Mouse (Mus musculus) CD4-positive naive resting alpha-beta T cell, adult 57 days (primary cell): ENCODE data around the gene Kctd6. TPM values are rescaled to one million over a fixed set of nuclear protein-coding genes. Genes with fewer than 3 reads are reported as not detected.

ENCODE experiments used
- total RNA-seq: library from RNA; stranded (reverse); gene quantifications from one replicate; pipeline ENCODE4 v1.2.4, GENCODE M21; 2023

Gene Kctd6
- 13.1 TPM for total RNA-seq

DNA sequence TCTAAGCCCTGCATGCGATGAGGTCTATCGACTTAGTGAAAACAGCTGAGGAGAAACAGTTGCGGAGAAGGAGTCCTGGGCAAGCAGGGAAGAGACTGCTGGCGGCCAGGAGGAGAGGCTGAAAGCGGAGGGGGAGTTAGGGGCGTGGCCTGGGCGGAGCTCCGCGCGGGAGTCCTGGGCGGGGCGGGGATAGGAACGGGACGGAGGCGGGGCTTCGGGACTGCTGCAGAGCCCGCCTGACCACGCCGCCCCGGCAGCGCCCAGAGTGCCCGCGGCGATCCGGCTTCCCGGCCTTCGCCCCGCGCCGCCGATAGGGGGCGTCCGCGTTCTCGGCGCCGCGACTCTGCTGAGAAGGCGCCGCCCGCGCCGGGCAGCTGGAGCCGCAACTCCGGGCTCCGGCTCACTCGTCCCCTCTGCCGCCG, at the start of gene Kctd6:
Gene Kctd6 (plus strand): TSS at position 338 of the 422 bp plus-strand sequence.

DNA sequence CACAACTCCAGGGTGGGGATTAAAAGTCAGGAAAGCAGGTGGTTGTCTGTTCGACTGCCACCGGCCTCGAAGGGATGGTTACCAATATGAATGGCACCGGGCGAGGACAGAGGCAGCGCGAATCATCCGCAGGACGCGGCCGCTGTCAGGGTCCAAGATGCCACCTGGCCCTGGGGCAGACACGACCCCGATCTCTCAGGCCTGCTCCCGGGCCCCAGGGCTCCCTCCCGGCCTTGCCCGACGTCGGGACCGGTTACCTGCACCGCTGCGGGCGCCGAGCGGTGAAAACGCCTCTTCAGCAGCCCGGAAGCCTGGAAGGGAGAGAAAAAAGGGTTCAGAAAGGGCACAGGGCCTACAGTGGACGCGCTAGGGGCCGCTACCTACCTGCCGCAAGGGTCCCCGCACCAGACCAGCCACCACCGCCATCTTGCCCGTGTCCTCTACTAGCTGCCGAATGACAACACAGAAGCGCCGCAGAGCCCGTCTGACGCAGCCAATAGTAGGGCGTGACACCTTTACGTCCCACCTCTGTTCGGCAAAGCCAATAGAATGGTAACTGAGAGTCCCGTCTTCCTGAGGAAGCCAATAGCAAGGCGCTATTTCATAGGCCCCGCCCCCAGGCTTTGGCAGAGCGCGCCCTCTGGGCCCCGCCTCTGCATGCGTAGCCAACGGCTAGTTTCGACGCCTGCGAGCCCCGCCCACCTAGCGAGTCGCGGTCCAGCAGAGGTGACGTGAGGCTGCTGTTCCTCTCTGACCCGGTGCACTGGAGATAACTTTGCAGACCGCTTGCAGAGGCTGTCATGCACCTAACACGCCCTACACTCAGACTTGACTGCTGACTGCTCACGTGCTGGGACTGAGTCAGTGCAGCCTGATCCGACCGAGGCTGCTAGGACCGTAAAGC, 41.2 kb upstream of the Kctd6 start, which contains the start of gene Pdhb:
Gene Pdhb (minus strand): TSS at position 519 of the 904 bp plus-strand sequence.

DNA sequence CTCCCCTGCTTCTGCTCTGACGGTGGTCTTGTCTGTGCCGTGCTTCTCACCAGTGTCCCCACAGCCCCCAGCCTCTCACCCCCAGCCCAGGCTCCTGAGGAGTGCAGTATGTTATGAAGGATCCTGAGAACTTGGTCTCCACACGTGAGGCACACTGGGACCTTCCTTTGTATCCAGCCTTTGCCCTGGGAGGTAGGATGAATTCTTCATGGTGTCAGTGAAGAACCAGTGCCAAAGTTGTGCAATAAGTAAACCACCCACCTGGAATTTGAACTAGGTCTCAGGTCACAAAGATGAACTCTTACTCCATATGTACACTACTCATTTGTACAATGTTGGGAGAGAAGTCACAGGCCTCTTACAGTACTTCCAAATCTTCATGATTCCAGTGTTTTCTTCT, 45.2 kb downstream of the Kctd6 start, which contains the start of gene Acox2:
Gene Acox2 (minus strand): TSS at position 188 of the 400 bp plus-strand sequence.

Other genes with a start within 250 kb of the Kctd6 start
- 2.3 TPM for gene Dnase1l3, start 219.6 kb upstream of the Kctd6 start, total RNA-seq
- 13.6 TPM for gene Abhd6, start 211.2 kb upstream of the Kctd6 start, total RNA-seq
- 10.1 TPM for gene Rpp14, start 133.8 kb upstream of the Kctd6 start, total RNA-seq
- gene Pxk, start 115.9 kb upstream of the Kctd6 start, total RNA-seq, result 55.7 TPM
- 133 TPM for gene Pdhb, start 41.1 kb upstream of the Kctd6 start, total RNA-seq
- not detected for gene Acox2, start 45.2 kb downstream of the Kctd6 start, total RNA-seq
- not detected for gene Fam107a, start 103.9 kb downstream of the Kctd6 start, total RNA-seq
- gene Oit1, start 164.6 kb downstream of the Kctd6 start, total RNA-seq, result not detected